Mouse (Mus musculus) kidney, postnatal 36 days (tissue): Measurements from ENCODE around the gene Ccdc141.
A peak's percentile ranks its signal among the peaks of the same experiment; 100 is the strongest.

Experiments
- DNase-seq, 2 experiments: peaks; one replicate each; pipeline ENCODE4 v3.0.0; 2021 to 2022; ENCODE audit warnings: mixed read lengths in 2 of 2

Ccdc141 gene

GRCm38 (mm10) chr2:77170633-77171105 is at the start of gene Ccdc141:
Gene Ccdc141 (minus strand): TSS chr2:77170636.
- peak in 1 of 2 experiments; percentile 34 for DNase-seq

- no peak for DNase-seq
These were observed 42.4 kb upstream of the Ccdc141 start for GRCm38 (mm10) chr2:77212885-77213284.

- DNase-seq, result no peak
These were observed 36.5 kb upstream of the Ccdc141 start for GRCm38 (mm10) chr2:77206951-77207350.

GRCm38 (mm10) chr2:77203916-77204315 is 33.5 kb upstream of the Ccdc141 start:
- DNase-seq, result peak; percentile 14 to 25

- DNase-seq, result no peak
These were observed 31.5 kb upstream of the Ccdc141 start for GRCm38 (mm10) chr2:77201900-77202299.

- no peak for DNase-seq
These were observed 30.6 kb upstream of the Ccdc141 start for GRCm38 (mm10) chr2:77200958-77201614.

GRCm38 (mm10) chr2:77200379-77200778 is 29.9 kb upstream of the Ccdc141 start:
- no peak for DNase-seq

GRCm38 (mm10) chr2:77198246-77198645 is 27.8 kb upstream of the Ccdc141 start:
- peak; percentile 14 to 56 for DNase-seq

GRCm38 (mm10) chr2:77196819-77197218 is 26.4 kb upstream of the Ccdc141 start:
- DNase-seq, result no peak

- DNase-seq, result no peak
These were observed 24.6 kb upstream of the Ccdc141 start for GRCm38 (mm10) chr2:77195056-77195455.

GRCm38 (mm10) chr2:77191811-77192210 is 21.4 kb upstream of the Ccdc141 start:
- DNase-seq, result no peak

GRCm38 (mm10) chr2:77190891-77191290 is 20.5 kb upstream of the Ccdc141 start:
- no peak for DNase-seq

- no peak for DNase-seq
These were observed 19.9 kb upstream of the Ccdc141 start for GRCm38 (mm10) chr2:77190301-77190700.

- DNase-seq, result no peak
These were observed 19.2 kb upstream of the Ccdc141 start for GRCm38 (mm10) chr2:77189671-77190070.

- DNase-seq, result no peak
These were observed 17.1 kb upstream of the Ccdc141 start for GRCm38 (mm10) chr2:77187501-77187900.

GRCm38 (mm10) chr2:77186912-77187311 is 16.5 kb upstream of the Ccdc141 start:
- no peak for DNase-seq

- DNase-seq, result no peak
These were observed 13.7 kb upstream of the Ccdc141 start for GRCm38 (mm10) chr2:77184049-77184571.

- no peak for DNase-seq
These were observed 13.2 kb upstream of the Ccdc141 start for GRCm38 (mm10) chr2:77183646-77184045.

GRCm38 (mm10) chr2:77182996-77183380 is 12.6 kb upstream of the Ccdc141 start:
- no peak for DNase-seq

- no peak for DNase-seq
These were observed 12.0 kb upstream of the Ccdc141 start for GRCm38 (mm10) chr2:77182271-77182995.

GRCm38 (mm10) chr2:77177472-77177871 is 7.0 kb upstream of the Ccdc141 start:
- no peak for DNase-seq

GRCm38 (mm10) chr2:77176413-77176812 is 6.0 kb upstream of the Ccdc141 start:
- DNase-seq, result no peak

- DNase-seq, result no peak
These were observed 5.0 kb upstream of the Ccdc141 start for GRCm38 (mm10) chr2:77175411-77175810.

GRCm38 (mm10) chr2:77174313-77174712 is 3.9 kb upstream of the Ccdc141 start:
- DNase-seq, result peak; percentile 50 to 53
